Mouse (Mus musculus): ENCODE measurements around the gene 2700097O09Rik.
"Not testable (repeated sequence)": the region's sequence is repeated elsewhere in the genome, so short reads cannot be mapped to it uniquely, and the experiment has no call there.

The 2700097O09Rik gene

DNA sequence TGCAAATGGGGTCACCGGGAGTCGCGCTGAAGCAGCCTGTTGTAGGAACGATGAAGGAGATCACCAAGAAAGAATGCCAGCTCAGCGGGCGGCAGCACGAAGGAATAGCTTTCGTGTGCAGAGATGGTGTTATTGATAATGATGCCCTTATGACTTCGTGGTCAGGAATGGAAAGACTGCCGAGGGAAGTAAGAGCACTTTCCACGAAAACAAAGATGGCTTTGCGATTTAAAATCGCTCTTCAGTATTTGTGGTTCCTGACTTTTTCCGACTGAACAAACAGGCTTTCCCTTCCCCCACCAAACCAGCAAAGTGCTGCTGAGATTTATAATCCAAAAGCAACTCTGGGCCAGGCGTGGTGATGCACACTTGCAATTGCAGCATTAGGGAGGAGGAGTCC is 38.9 kb downstream of the 2700097O09Rik start:
- no peak for DNase-seq (ENCODE audit: low spot score)

DNA sequence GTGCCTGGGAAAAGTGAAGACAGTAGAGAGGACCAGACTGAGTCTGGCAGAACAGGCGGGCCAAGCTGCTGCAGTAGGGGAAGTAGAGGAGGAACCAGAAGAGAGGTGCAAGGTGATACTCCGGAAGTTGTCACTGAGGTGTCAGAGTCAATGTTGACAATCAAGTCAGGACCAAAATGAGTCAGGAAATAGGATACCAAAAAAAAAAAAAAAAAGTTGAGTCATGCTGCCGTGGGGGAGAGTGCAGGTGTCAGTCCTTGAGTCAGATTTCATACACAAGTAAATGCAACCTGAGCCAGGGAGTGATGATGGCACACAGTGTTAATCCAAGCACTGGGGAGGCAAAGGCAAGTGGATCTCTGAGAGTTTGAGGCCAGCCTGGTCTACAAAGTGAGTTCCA is 52.8 kb downstream of the 2700097O09Rik start:
- no peak for DNase-seq (ENCODE audit: low spot score)

DNA sequence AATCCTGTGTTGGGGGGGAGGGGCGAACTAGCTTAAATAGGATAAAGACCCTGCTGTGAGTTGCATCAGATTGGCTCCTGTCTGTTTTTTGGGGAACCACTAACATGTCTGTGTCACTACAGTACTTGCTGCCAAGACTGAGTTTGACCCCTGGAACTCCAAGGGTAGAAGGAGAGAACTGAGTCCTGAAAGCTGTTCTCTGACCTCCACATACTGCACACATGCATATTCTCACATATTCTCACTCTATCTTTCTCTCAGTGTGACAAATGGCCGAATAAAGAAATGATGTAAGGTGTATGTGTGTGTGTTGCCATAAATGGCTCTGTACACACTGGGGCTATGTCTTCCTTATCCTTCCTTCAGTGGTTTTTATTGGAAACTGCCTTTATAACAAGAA is 56.6 kb downstream of the 2700097O09Rik start:
- no peak for DNase-seq (ENCODE audit: low spot score)

DNA sequence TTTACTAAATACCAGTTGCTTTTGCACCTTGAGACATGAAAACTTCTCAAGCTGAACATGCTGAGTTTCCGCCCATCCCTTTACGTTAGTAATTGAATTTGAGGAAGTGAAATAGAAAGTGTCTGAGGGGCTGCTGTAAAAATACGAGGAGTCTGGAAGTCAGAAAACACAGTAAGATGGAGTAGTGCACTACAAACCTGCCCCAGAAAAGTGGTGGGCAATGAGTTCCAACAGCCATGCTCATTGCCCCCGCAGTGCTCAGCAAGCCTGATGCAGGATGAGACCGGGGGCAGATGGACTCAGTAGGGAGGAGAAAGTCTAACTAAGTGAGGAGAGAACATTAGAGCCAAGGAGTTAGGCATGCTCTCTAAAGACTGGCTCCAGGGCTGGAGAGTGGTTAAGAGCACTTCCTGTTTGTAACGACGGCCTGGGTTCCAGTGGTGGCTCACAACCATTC is 60.5 kb downstream of the 2700097O09Rik start:
- DNase-seq (ENCODE audit: low spot score), result no peak

DNA sequence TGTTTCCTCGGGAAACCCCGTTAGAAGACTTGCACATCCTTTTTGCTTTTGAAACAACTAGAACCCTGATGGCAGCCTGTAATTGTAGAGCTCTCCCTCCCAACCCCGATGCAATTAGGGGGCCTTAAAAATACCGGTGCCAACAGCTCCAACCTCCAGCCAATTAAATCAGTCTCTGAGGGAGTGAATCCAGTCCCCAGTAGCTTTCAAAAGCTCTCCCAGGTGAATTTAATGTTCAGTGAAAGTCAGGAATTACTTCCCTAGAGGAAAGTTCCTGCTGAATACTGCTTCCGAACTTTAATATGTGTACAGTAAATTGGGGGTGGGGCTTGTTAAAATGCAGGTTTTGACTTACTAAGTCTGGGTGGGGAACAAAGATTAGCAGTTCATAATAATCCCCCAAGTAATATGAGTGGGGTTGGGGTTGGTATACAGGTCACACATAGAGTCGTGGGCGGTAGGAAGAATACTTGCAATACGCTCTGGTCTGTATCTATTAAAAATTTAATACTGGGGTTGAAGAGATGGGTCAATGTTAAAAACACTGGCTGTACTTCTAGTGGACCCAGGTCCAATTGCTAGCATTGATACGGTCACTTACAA is 62.7 kb downstream of the 2700097O09Rik start:
- no peak for DNase-seq (ENCODE audit: low spot score)

DNA sequence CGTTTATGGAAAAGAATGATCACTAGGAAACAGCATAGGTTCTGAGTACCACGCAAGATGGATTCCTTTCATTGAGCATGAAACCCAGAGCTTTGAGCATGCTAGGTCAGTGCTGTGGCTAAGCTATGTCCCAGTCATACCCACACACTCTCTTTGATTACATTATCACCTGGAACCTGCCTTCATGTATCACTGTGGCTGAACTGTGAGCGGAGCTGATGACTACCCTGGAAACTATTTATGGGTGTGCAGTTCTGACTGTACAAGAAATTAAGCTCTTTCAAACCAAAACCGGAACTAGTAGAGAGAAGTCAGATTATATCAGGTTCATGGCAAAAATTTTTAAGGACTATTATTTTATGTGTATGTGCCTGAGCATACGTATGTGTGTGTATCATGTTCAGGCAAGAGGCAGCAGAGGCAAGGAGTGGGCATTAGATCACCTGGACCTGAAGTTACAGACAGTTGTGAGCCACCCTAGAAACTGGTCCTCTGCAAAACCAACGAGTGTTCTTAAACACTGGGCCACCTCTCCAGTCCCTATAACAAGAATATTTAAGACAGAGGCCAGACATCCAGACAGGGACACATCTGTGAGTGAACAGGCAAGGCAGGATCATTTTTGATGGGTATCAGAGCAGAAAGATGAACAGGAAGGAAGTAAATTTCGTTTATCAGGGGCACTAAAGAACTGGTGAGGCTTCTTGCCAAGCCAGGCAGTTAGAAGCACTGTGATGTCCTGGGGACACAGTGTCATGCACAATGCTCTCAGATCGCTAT is 63.4 kb downstream of the 2700097O09Rik start:
- DNase-seq (ENCODE audit: low spot score), result no peak

DNA sequence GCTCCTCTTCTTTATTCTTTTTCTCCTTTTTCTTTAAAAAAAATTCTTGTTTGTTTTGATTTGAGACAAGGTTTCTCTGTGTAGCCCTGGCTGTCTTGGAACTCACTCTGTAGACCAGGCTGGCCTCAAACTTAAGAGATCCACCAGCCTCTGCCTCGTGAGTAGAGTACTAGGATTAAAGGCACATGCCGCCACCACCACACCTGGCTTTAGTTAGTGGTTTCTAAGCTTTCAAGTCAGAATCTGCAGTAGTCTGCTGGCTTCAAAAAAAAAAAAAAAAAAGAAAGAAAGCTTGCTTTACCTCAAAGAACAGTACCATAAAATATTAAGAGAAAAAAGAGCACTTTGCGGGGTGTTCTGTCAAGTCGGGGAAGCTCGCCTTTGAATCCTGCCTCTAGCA is 64.5 kb downstream of the 2700097O09Rik start:
- DNase-seq (ENCODE audit: low spot score), result no peak

DNA sequence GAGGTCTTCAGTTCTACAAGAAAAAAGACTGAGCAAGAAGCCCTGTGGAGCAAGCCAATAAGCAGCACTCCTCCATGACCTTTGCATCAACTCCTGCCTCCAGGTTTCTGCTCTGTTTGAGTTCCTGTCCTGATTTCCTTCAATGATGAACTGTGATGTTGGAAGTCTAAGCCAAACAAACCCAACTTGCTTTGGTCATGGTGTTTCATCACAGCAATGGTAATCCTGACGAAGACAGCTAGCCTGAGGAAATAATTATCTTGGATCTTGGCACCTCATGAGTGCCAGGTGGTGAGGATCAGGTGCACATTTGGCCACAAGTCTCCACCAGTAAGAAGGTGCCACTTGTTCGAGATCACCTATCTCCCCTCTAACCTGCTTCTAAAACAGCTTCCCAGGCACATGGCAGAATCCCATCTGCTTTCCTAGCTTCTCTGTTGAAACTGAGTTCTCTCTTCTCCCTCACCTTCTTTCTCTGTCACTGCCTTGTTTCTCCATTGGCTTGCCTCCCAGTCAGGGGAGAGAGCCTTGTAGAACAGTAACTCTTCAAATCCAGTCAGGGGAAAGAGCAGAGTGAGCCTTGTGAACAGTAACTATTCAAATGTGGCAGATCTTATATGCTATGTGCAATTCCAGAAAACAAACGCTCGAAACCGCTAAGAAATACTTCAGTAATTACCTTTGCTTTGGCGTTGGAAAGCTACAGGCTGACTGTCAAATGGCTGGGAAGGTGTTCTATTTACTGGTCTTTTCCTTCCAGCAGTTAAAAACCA is 66.1 kb downstream of the 2700097O09Rik start, which contains the start of gene Baz1a:
Baz1a (minus strand) TSS at position 723 of the 773 bp plus-strand sequence.
- DNase-seq (ENCODE audit: low spot score), result no peak

DNA sequence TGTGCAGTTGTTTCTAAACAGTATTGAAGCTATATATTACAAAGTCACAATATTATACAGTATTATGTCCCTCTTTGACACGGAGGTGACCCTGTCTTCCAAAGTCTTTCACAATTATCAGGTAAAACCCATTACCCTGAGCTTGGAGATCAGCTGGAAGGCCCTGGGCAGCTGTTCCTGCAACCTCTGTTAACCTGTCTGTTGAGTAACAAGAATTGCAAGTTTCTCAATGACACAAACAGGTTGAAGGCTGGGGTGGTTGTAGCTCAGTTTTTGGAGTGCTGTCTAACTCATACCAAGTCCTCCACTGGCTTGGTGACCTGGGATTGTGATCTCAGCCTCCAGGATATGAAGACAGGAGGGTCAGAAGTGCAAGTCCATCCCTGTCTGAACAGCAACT is 66.9 kb downstream of the 2700097O09Rik start:
- DNase-seq (ENCODE audit: low spot score), result no peak

DNA sequence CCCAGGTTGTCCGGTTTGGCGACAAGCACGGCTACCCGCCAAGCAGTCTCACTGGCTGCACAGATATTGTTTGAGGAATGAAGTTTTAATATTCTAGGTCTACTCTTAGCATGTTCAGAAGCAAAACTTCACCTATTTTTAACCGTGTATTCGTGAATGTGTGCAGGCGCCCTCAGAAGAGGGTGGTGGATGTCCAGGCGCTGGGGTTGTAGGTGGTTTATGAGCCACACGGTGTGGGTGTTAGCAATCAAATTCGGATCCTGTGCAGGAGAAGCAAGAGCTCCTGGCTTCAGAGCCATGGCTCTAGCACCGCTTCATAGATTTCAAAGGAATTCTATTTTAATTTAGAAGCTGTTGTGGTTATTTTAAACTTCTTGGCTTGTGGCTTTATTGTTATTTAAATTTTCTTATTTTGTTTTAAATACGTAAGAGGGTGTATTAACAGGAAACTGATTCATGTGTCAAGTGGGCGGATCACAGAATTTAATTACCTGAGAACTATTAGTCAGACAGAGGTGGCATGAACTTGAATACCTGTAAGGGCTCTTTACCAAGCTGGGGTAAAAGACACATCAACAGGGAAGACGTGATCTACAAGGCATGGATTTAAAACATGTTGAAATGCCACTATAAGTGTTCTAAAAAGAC is 72.4 kb downstream of the 2700097O09Rik start:
- DNase-seq (ENCODE audit: low spot score), result no peak

DNA sequence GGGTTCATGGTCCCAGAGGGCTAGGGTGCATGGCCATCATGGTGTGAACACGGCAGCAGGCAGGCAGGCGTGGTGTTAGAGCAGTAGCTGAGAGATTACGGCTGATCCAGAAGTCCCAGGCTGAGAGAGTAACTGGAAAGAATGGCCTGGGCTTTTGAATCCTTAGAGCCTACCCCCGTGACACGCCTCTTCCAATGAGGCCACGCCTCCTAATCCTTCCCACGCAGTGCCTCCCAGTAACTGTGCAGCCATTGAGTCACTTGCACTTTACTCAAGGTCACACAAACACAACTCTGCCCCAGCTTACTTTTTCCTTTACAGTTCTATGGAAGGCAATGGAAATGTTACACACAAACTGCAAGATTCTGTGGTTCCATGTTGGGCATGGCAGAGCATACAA is 73.8 kb downstream of the 2700097O09Rik start:
- DNase-seq (ENCODE audit: low spot score), result no peak

DNA sequence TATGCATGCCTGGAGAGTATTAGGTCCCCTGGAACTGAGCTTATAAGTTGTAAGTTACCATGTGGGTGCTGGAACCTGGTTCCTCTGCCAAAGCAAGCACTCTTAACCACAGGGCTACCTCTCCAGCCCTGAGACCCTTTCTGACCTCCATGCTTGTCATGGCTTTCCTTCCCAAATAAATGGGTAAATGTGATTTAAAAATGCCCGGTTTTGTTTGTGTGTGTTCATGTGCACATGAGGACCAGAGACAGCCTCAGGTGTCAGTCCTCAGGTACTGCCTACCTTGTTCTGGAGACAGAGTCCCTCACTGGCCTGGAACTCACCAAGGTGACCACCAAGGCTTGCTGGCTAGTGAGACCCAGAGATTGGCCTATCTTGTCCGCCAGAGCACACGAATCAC is 75.5 kb downstream of the 2700097O09Rik start:
- no peak for DNase-seq (ENCODE audit: low spot score)

DNA sequence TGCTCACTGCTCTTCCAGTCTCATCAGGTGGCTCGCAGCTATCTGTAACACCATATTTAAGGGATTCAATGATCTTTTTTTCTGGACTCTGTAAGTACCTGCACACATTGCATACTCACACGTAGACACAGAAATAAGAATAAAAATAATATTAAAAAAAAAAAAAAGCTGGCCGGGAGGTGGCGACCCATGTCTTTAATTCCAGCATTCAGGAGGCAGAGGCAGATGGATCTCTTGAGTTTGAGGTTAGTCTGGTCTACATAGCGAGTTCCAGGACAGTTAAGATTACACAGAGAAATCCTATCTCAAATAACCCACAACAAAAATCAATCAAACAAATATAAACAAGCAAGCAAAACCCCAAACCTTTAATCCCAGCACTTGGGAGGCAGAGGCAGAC is 76.1 kb downstream of the 2700097O09Rik start:
- no peak for DNase-seq (ENCODE audit: low spot score)

DNA sequence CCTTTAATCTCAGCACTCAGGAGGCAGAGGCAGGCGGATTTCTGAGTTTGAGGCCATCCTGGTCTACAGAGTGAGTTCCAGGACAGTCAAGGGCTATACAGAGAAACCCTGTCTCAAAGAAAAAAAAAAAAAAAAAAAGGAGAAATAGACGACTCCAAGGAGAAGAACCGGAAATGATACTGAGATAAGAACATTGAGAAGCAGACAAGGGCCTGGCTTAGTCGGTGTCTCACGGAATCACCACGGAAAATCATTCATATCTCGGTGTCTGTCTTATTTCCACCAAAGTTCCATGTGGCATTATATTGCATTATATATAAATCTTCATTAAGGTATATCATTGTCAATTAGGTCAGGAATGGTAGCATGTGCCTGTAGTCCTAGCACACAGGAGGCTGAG is 77.4 kb downstream of the 2700097O09Rik start:
- DNase-seq (ENCODE audit: low spot score), result not testable (repeated sequence)

DNA sequence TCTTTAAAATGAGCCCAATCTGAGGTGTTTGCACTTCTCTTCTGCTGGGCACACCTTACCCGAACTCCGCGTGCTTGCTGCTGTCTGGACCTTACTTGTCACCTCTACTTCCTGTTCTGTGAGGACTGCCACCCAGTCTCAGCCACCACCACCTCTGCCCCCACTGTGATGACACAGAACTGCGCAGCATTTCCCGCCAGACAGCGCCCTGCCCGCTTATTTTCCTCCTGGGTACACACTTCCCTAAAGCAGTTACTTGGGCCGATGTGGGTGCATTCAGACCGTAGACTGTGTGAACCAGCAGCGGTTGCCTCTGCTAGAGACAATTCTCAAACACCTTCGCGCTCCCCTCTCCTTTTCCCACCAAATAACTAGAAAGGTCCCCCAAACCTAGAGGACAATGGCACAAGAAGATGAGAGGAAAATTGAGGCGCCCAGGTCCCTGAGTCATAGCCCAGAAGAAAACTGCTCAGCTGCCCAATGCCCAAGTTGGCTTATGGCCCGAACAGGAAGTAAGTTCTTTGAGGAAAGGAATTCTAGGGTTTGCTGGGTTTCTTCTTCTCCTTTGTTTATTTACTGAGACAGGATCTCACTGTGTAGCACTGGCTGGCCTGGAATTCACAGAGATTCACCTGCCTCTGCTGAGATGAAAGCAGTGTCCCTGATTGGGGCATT is 80.8 kb downstream of the 2700097O09Rik start:
- DNase-seq (ENCODE audit: low spot score), result no peak

DNA sequence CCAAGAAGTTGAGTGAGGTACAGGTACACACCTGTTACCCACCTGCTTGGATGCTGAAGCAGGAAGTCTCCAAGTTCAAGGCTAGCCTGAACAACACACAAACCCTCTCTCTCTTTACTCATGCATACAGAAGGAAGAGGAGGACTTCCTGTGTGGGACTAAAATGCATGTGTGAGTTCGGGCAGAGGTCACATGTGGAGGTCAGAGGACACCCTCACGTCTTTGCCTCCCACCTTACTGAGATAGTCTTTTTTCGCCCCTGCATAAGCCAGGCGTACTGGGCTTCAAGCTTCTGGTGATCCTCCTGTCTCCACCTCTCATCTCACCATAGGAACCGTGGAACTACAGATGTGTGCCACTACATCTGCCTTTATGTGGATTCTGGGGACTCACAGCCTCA is 81.5 kb downstream of the 2700097O09Rik start:
- DNase-seq (ENCODE audit: low spot score), result no peak

DNA sequence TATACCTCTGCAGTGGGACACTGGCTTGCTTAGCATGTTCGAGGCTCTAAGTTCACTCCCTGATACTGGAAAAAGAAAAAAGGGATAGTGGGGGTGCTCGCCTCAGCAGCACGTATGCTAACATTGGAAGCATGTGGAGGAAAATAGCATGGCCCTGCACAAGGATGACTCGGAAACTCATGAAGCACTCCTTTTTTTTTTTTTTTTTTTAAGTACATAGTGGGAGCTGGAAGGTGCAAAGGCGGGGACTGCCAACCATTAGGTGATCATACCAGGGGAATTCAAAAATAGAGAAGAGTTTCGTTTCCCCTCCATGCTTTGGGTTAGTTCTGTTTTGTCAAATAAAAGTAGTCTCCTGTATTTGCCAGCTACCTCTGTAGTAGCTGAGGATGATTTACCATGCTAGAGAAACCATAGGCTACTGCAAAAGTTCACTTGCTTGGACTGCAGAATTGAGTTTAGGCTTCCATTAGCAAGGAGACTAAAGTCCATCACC is 82.9 kb downstream of the 2700097O09Rik start:
- no peak for DNase-seq (ENCODE audit: low spot score)

DNA sequence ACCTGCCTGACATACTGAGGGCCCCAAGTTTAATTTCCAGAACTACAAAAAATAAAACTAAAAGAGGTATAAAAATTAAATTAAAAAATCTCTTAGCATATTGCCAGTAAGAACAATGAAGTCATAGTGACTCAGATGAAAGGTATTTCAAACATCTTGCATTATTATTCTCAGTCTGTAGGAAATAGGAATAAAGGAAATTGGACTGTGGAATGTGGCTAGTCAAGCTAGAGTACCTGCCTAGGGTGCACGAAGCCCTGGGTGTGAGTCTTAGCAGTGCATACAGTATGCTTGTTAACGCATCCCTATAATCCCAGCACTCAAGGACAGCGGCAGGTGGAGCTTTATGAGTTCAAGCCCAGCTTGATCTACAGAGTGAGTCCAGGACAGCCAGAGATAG is 83.9 kb downstream of the 2700097O09Rik start:
- no peak for DNase-seq (ENCODE audit: low spot score)
